Mouse (Mus musculus) spleen, adult 18-20 months (tissue): ENCODE measurements around the gene Herc6.
"Not testable (repeated sequence)": the region's sequence is repeated elsewhere in the genome, so short reads cannot be mapped to it uniquely, and the experiment has no call there.

Source experiments
- DNase-seq, 2 experiments: peaks; one replicate each; pipeline ENCODE4 v3.0.0; 2022; ENCODE audit warnings: mixed read lengths in 2 of 2

The Herc6 gene

GRCm38 (mm10) chr6:57580881-57581548 lies at the start of gene Herc6:
Herc6 (plus strand) TSS chr6:57581000.
- DNase-seq: peak; percentile 45 to 64

GRCm38 (mm10) chr6:57531011-57531410 lies 49.8 kb upstream of the Herc6 start:
- DNase-seq: no peak

GRCm38 (mm10) chr6:57531441-57531840 lies 49.4 kb upstream of the Herc6 start:
- no peak for DNase-seq

- DNase-seq: no peak
These were observed 48.8 kb upstream of the Herc6 start for GRCm38 (mm10) chr6:57532022-57532421.

GRCm38 (mm10) chr6:57533410-57533809 lies 47.4 kb upstream of the Herc6 start:
- no peak for DNase-seq

GRCm38 (mm10) chr6:57534231-57534610 lies 46.6 kb upstream of the Herc6 start:
- DNase-seq: peak in 1 of 2 experiments; percentile 14

GRCm38 (mm10) chr6:57534611-57535286 lies 46.1 kb upstream of the Herc6 start:
- peak; percentile 44 to 52 for DNase-seq

- peak; percentile 94 to 96 for DNase-seq
These were observed 45.3 kb upstream of the Herc6 start, which contains the start of gene Ppm1k for GRCm38 (mm10) chr6:57535386-57535936. Ppm1k (minus strand) TSS chr6:57535468.

- DNase-seq: peak in 1 of 2 experiments; percentile 13
These were observed 44.7 kb upstream of the Herc6 start for GRCm38 (mm10) chr6:57535971-57536669.

GRCm38 (mm10) chr6:57537887-57538286 lies 42.9 kb upstream of the Herc6 start:
- DNase-seq: no peak

- DNase-seq: no peak
These were observed 39.8 kb upstream of the Herc6 start for GRCm38 (mm10) chr6:57540950-57541498.

GRCm38 (mm10) chr6:57541737-57542335 lies 39.0 kb upstream of the Herc6 start:
- no peak for DNase-seq

- not testable (repeated sequence) for DNase-seq
These were observed 37.2 kb upstream of the Herc6 start for GRCm38 (mm10) chr6:57543591-57543990.

- no peak for DNase-seq
These were observed 35.9 kb upstream of the Herc6 start for GRCm38 (mm10) chr6:57544866-57545265.

GRCm38 (mm10) chr6:57551211-57551796 lies 29.5 kb upstream of the Herc6 start:
- no peak for DNase-seq

GRCm38 (mm10) chr6:57557796-57558317 lies 22.9 kb upstream of the Herc6 start:
- no peak for DNase-seq

GRCm38 (mm10) chr6:57563454-57563853 lies 17.3 kb upstream of the Herc6 start:
- no peak for DNase-seq

GRCm38 (mm10) chr6:57565452-57565851 lies 15.3 kb upstream of the Herc6 start:
- DNase-seq: no peak

- DNase-seq: no peak
These were observed 13.2 kb upstream of the Herc6 start for GRCm38 (mm10) chr6:57567630-57568029.

GRCm38 (mm10) chr6:57570170-57570974 lies 10.4 kb upstream of the Herc6 start:
- DNase-seq: peak in 1 of 2 experiments; percentile 22

GRCm38 (mm10) chr6:57571587-57571986 lies 9.2 kb upstream of the Herc6 start:
- no peak for DNase-seq
